Mouse (Mus musculus) heart, embryonic 13.5 days (tissue): Measurements from ENCODE around the gene Igf1r. TPM values are rescaled to one million over a fixed set of nuclear protein-coding genes. Genes with fewer than 3 reads are reported as not detected.

Experiments used
- ATAC-seq: fragments of 200-750 bp; cut with Nextera tagmentation; 2 replicates; pipeline ENCODE4 v1.8.0; 2017; ENCODE audit warnings: moderate TSS enrichment; ENCODE audit not compliant: insufficient number of reproducible peaks, low FRiP score, low TSS enrichment; ENCODE audit errors: extremely low read depth
- H3K27ac ChIP-seq: fragments of 300-500 bp; sonication (generic); replicated peaks from 2 replicates; pipeline ENCODE4 v1.5.1; 2015; ENCODE audit warnings: moderate library complexity, mild to moderate bottlenecking, inconsistent platforms
- H3K27me3 ChIP-seq: fragments of 300-500 bp; sonication (generic); replicated peaks from 2 replicates; pipeline ENCODE4 v1.6.1; 2015; ENCODE audit warnings: mild to moderate bottlenecking, inconsistent platforms
- H3K36me3 ChIP-seq: fragments of 300-500 bp; sonication (generic); 2 replicates; pipeline ENCODE4 v1.6.1; 2015; ENCODE audit warnings: mild to moderate bottlenecking, inconsistent platforms
- H3K4me1 ChIP-seq: fragments of 300-500 bp; sonication (generic); 2 replicates; pipeline ENCODE4 v1.6.1; 2015; ENCODE audit warnings: inconsistent platforms
- H3K4me2 ChIP-seq: fragments of 300-500 bp; sonication (generic); 2 replicates; pipeline ENCODE4 v1.6.1; 2015; ENCODE audit warnings: inconsistent platforms, mild to moderate bottlenecking, moderate library complexity
- H3K4me3 ChIP-seq: fragments of 300-500 bp; sonication (generic); 2 replicates; pipeline ENCODE4 v1.5.1; 2015; ENCODE audit warnings: moderate library complexity, mild to moderate bottlenecking, inconsistent platforms
- H3K9ac ChIP-seq: fragments of 300-500 bp; sonication (generic); 2 replicates; pipeline ENCODE4 v1.6.1; 2015; ENCODE audit warnings: inconsistent platforms, mild to moderate bottlenecking, moderate library complexity
- H3K9me3 ChIP-seq: fragments of 300-500 bp; sonication (generic); 2 replicates; pipeline ENCODE4 v1.6.1; 2016; ENCODE audit warnings: inconsistent platforms
- WGBS: fragments of 180-500 bp; shearing (Covaris S2); methylation state at CpG from one replicate; pipeline ENCODE4 v1.1.7; 2015; ENCODE audit warnings: mixed read lengths; 5-methylcytosine and 5-hydroxymethylcytosine counted together
- polyA plus RNA-seq: library from polyadenylated mRNA; unstranded; fragments of >200 nt; fragmentation: Nextera tagmentation; extraction: Ambion mirVana; gene quantifications from 2 replicates; pipeline ENCODE4 v1.2.1, GENCODE M21; 2015

Igf1r gene
- polyA plus RNA-seq, 1 experiment from 2014 or later: 15.0 TPM

GRCm38 (mm10) chr7:67958045-67958444 is 5.4 kb downstream of the Igf1r start:
- no peak for ATAC-seq
- Histone ChIP-seq H3K27me3 (no peaks in the 10 kb centered on the region), H3K36me3 (no peaks in the 10 kb centered on the region), H3K4me1 (peaks cover 88% of the 10 kb centered on the region), H3K9ac (peak overlapping the region; percentile 64), H3K9me3 (no peaks in the 10 kb centered on the region), H3K27ac (no peak overlapping the region), H3K4me3 (peak overlapping the region; percentile 14; the same call in 1 of the 2 replicates), H3K4me2 (peak overlapping the region; percentile 59)
- WGBS: 28% methylated on average over 18 of the region's 18 CpGs

GRCm38 (mm10) chr7:67960701-67961100 is 8.1 kb downstream of the Igf1r start:
- Histone ChIP-seq H3K27ac (peak overlapping the region; percentile 57), H3K9me3 (no peaks in the 10 kb centered on the region), H3K4me2 (peak overlapping the region; percentile 46), H3K27me3 (no peaks in the 10 kb centered on the region), H3K4me3 (no peak overlapping the region), H3K36me3 (no peaks in the 10 kb centered on the region), H3K4me1 (peaks cover 97% of the 10 kb centered on the region), H3K9ac (peak overlapping the region; percentile 56; the same call in 1 of the 2 replicates)
- no peak for ATAC-seq
- 33% methylated on average over 9 of the region's 9 CpGs for WGBS

- H3K9me3 ChIP-seq: no peaks in the 10 kb centered on the region
- H3K9ac ChIP-seq: peak overlapping the region; percentile 56
- H3K4me1 ChIP-seq: peaks cover 97% of the 10 kb centered on the region
- H3K4me3 ChIP-seq: peak overlapping the region; percentile 18; the same call in 1 of the 2 replicates
- H3K27me3 ChIP-seq: no peaks in the 10 kb centered on the region
- no peak for ATAC-seq
- no peaks in the 10 kb centered on the region for H3K36me3 ChIP-seq
- no peak overlapping the region for H3K27ac ChIP-seq
- WGBS: 11% methylated on average over 14 of the region's 14 CpGs
- H3K4me2 ChIP-seq: peak overlapping the region; percentile 46
Measured at GRCm38 (mm10) chr7:67961567-67962267, 9.1 kb downstream of the Igf1r start.

- Histone ChIP-seq H3K27me3 (no peaks in the 10 kb centered on the region), H3K36me3 (no peaks in the 10 kb centered on the region), H3K4me3 (no peak overlapping the region), H3K4me1 (peaks cover 97% of the 10 kb centered on the region), H3K9me3 (no peaks in the 10 kb centered on the region), H3K9ac (no peak overlapping the region), H3K4me2 (no peak overlapping the region), H3K27ac (no peak overlapping the region)
- 87% methylated on average over 3 of the region's 3 CpGs for WGBS
- no peak for ATAC-seq
Measured at GRCm38 (mm10) chr7:67963691-67964090, 11.1 kb downstream of the Igf1r start.

- H3K36me3 ChIP-seq: 0 out of 2 replicates have a peak, but pooled peaks cover 4% of the 10 kb centered on the region
- ATAC-seq: no peak
- H3K4me2 ChIP-seq: peak overlapping the region; percentile 38
- H3K27me3 ChIP-seq: no peaks in the 10 kb centered on the region
- no peak overlapping the region for H3K4me3 ChIP-seq
- H3K9ac ChIP-seq: no peak overlapping the region
- 49% methylated on average over 12 of the region's 12 CpGs for WGBS
- H3K9me3 ChIP-seq: no peaks in the 10 kb centered on the region
- peak overlapping the region; percentile 65 for H3K27ac ChIP-seq
- H3K4me1 ChIP-seq: peaks cover 96% of the 10 kb centered on the region
Measured at GRCm38 (mm10) chr7:67968394-67968793, 15.8 kb downstream of the Igf1r start.

GRCm38 (mm10) chr7:67969076-67969475 is 16.4 kb downstream of the Igf1r start:
- no peak overlapping the region for H3K9ac ChIP-seq
- 77% methylated on average over 9 of the region's 9 CpGs for WGBS
- H3K4me2 ChIP-seq: no peak overlapping the region
- H3K9me3 ChIP-seq: no peaks in the 10 kb centered on the region
- H3K36me3 ChIP-seq: 0 out of 2 replicates have a peak, but pooled peaks cover 4% of the 10 kb centered on the region
- ATAC-seq: no peak
- H3K27me3 ChIP-seq: no peaks in the 10 kb centered on the region
- H3K4me1 ChIP-seq: peaks cover 97% of the 10 kb centered on the region
- H3K27ac ChIP-seq: peak overlapping the region; percentile 65; the same call in 1 of the 2 replicates
- H3K4me3 ChIP-seq: no peak overlapping the region

GRCm38 (mm10) chr7:67973180-67974014 is 20.8 kb downstream of the Igf1r start:
- WGBS: 4% methylated on average over 15 of the region's 15 CpGs
- Histone ChIP-seq H3K36me3 (0 out of 2 replicates have a peak, but pooled peaks cover 4% of the 10 kb centered on the region), H3K4me3 (peak overlapping the region; percentile 30), H3K4me2 (peak overlapping the region; percentile 65), H3K27ac (peak overlapping the region; percentile 93), H3K9me3 (no peaks in the 10 kb centered on the region), H3K4me1 (peaks cover 94% of the 10 kb centered on the region), H3K27me3 (no peaks in the 10 kb centered on the region), H3K9ac (peak overlapping the region; percentile 71)
- ATAC-seq: no peak

- no peak overlapping the region for H3K9ac ChIP-seq
- WGBS: 43% methylated on average over 3 of the region's 3 CpGs
- no peaks in the 10 kb centered on the region for H3K36me3 ChIP-seq
- no peak for ATAC-seq
- H3K27me3 ChIP-seq: no peaks in the 10 kb centered on the region
- 0 out of 2 replicates have a peak overlapping the region, but pooled peaks have one; percentile 8 for H3K27ac ChIP-seq
- peaks cover 73% of the 10 kb centered on the region for H3K4me1 ChIP-seq
- H3K9me3 ChIP-seq: no peaks in the 10 kb centered on the region
- H3K4me3 ChIP-seq: no peak overlapping the region
- no peak overlapping the region for H3K4me2 ChIP-seq
Measured at GRCm38 (mm10) chr7:67981956-67982355, 29.3 kb downstream of the Igf1r start.

GRCm38 (mm10) chr7:67982809-67983208 is 30.2 kb downstream of the Igf1r start:
- peaks cover 64% of the 10 kb centered on the region for H3K4me1 ChIP-seq
- no peak overlapping the region for H3K4me2 ChIP-seq
- H3K4me3 ChIP-seq: no peak overlapping the region
- no peaks in the 10 kb centered on the region for H3K27me3 ChIP-seq
- H3K9ac ChIP-seq: no peak overlapping the region
- no peak for ATAC-seq
- no peak overlapping the region for H3K27ac ChIP-seq
- peaks cover under 1% of the 10 kb centered on the region; the same call in 1 of the 2 replicates for H3K36me3 ChIP-seq
- WGBS: 68% methylated on average over 8 of the region's 8 CpGs
- no peaks in the 10 kb centered on the region for H3K9me3 ChIP-seq

- H3K36me3 ChIP-seq: peaks cover 6% of the 10 kb centered on the region; the same call in 1 of the 2 replicates
- no peak for ATAC-seq
- WGBS: 89% methylated on average over 7 of the region's 7 CpGs
Measured at GRCm38 (mm10) chr7:67983451-67983850, 30.8 kb downstream of the Igf1r start.

GRCm38 (mm10) chr7:67985003-67985416 is 32.4 kb downstream of the Igf1r start:
- no peak for ATAC-seq
- Histone ChIP-seq H3K9ac (no peak overlapping the region), H3K27ac (no peak overlapping the region), H3K9me3 (no peaks in the 10 kb centered on the region), H3K27me3 (no peaks in the 10 kb centered on the region), H3K4me1 (peaks cover 70% of the 10 kb centered on the region), H3K4me3 (no peak overlapping the region), H3K4me2 (no peak overlapping the region), H3K36me3 (peaks cover 6% of the 10 kb centered on the region; the same call in 1 of the 2 replicates)
- WGBS: 66% methylated on average over 5 of the region's 5 CpGs

More at GRCm38 (mm10) chr7:67983451-67983850, 30.8 kb downstream of the Igf1r start:
- Histone ChIP-seq H3K4me3 (no peak overlapping the region), H3K4me2 (no peak overlapping the region), H3K4me1 (peaks cover 61% of the 10 kb centered on the region), H3K27ac (no peak overlapping the region), H3K27me3 (no peaks in the 10 kb centered on the region), H3K9me3 (no peaks in the 10 kb centered on the region), H3K9ac (no peak overlapping the region)
